Mouse (Mus musculus) thymus, postnatal 10 days (tissue): ENCODE measurements around the gene Cox6b1.

Experiments used
- DNase-seq, 2 experiments: peaks; one replicate each; pipeline ENCODE4 v3.0.0; 2021; ENCODE audit warnings: low spot score in 2 of 2

Gene Cox6b1

DNA sequence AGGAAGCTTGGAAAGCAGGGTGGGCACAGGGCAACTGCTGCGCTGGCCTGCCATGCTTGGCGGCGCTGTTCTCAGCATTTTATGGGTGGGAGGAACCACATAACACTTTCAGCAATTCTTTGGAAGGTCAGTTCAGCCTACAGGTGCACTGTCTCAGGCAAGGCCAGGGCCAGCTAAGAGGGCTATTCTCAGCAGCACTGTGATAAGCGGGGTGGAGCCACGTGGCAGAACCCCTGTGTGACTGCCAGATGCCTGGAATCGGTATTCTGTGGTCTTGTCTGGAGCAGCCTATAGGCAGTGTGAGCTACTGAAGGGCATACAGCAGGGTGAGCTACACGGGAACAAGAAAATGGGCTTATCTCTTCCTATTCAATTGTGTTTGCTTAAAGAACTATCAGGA lies 15.9 kb downstream of the Cox6b1 start:
- DNase-seq, result no peak

DNA sequence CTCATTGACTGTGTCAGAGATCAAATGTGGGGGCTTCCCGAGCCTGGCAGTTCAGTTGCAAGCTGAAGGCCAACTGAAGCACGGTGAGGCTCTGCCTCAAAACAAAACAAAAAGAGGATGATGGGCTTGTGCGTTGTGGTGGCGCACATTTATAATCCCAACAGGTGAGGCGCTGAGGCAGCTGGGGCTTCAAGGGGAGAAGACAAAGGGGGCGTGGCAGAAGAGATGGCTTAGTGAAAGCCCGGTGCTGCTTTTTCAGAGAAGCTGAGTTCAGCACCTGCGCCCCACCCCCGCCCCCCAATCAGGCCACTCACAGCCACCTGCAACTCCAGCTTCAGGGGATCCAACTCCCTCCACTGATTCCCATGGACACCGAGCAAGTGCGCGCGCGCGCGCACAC lies 17.5 kb downstream of the Cox6b1 start:
- DNase-seq, result no peak

DNA sequence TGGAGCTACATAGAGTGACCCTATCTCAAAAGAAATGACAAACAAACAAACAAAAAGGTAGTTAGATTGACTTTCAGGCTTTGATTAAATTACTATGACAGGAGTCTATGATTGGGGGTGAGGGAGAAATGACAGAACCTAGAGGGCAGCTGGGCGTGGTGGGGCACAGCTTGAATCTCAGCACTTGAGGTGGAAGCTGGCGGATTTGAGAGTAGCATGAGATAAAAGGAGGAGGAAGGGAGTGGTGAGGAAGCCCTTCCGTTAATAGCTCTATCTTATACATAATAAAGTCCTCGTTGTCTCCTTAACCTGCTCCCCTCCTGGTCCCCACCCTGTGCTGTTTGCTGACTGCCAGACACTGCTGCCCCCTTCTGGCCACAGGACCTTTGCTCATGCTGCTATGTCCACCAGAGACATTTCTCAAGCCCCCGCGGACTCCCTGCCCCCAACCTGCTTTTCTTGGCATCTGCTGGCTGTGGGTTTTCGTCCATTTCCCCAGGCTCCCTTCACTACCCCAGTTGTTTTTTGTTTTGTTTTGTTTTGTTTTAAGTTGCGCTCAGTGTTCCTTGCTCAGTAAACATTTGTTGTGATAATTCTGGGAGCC lies 18.1 kb downstream of the Cox6b1 start:
- peak; percentile 33 to 68 for DNase-seq

- no peak for DNase-seq
These were observed 21.0 kb downstream of the Cox6b1 start for GRCm38 (mm10) chr7:30604944-30605343.

DNA sequence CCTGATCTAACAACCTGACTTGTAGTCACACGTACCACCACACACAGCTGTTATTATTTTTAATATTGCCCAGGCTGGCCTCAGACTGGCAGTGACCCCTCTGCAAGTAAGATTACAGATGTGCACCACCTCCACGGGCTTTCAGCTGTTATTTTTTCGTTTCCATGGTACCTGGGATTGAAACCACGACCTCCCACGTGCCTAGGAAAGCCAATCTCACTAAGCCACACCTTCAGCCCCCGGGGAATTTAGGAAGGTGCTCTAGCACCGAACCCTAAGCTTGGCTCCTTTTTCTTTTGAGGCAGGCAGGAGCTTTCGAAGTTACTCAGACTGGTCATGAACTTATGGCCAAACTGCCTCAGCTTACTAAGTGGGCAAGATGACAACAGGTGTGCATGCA lies 21.5 kb downstream of the Cox6b1 start:
- DNase-seq, result no peak

DNA sequence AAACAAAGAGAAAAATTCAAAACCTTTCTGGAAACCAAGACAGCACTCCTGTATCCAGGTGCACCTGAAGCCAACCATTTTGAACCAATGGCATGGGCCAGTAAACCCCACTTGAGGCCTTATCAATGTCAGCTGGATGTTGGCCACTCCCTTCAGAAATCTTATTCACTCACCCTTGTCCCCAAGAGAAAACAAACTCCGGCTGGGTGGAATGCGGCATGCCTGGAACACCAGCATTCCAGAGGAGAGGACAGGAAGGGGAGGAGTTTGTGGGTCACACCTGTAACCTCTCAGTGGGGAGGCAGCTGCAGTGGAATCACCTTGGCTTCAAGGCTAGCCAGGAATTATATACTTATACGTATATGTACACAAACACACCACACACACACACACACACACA lies 23.4 kb downstream of the Cox6b1 start:
- DNase-seq, result no peak

GRCm38 (mm10) chr7:30600651-30601050 lies 25.3 kb downstream of the Cox6b1 start:
- DNase-seq, result no peak

DNA sequence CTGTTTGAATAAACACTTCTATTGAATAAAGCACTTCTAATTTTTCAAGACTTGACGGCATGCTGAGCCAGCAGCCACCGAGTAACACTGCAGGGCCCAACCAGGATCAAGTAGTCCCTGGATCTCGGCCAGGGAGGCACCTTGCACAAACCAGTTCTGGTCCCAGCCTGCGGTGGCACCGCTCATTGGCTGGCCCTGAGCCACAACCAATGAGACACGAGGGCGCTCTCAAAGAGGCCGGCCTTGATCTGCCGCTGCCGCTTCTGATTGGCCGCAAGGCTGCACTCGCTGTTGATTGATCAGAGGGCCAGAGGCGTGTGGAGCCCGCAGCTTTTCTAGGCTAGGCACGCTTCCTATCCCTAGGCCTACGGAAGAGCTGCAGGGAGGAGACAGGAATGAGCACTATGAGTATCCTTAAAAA lies 26.0 kb downstream of the Cox6b1 start:
- peak; percentile 54 to 61 for DNase-seq

GRCm38 (mm10) chr7:30598786-30599185 lies 27.2 kb downstream of the Cox6b1 start, which contains the start of gene Zbtb32:
Gene Zbtb32 (minus strand): TSS chr7:30598909.
- DNase-seq, result no peak

DNA sequence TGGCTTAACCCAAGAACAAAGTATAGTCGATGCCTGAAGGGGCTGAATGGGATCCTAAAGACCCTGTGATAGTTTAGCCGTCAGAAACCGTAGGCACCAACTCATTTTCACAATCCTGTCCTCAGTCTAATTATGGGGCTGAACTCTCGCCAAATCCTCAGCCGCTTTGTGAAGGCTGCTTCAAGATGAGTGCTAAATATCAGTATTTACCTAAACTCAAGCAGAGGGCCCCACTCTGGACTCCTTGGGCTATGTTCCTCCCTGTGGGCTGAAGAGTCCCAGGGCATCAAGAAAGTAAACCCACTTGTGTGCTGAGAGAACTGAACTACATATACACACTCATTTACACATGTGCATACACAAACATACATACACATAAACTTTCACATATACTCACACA lies 29.1 kb downstream of the Cox6b1 start:
- no peak for DNase-seq

GRCm38 (mm10) chr7:30596093-30596492 lies 29.9 kb downstream of the Cox6b1 start:
- DNase-seq, result no peak

GRCm38 (mm10) chr7:30594510-30595024 lies 31.4 kb downstream of the Cox6b1 start:
- no peak for DNase-seq

- DNase-seq, result no peak
These were observed 32.1 kb downstream of the Cox6b1 start for GRCm38 (mm10) chr7:30593579-30594509.

DNA sequence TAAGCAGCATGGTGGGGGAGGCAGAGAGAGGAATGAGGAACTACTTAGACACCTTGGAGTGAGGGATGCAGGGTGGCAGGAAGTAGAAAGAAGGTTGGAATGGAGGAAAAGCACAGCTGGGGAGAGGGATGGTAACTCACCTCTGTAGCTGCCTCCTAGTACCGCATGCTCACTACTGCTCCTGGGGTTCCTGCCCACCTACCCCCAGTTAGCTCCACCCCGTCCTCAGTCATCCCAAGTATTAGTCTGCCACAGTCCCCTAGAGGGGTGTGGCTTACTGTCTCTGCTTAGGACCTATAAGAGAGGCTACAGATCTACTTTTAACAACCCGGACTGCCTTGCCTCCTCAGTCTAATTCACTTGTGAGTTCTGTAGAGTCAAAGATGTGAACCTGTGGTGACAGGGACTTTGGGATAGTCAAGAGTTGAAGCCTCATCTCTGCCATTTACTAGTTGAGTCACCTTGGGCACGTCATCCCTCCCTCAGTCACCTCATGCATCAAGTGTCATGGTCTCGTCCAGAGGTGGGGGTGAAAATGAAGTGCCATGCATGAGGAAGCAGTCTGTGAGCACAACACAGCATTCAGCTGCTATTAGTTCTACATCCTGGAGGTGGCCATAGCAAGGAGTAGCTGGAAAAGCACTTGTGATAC lies 33.1 kb downstream of the Cox6b1 start:
- DNase-seq, result no peak

GRCm38 (mm10) chr7:30591605-30591951 lies 34.4 kb downstream of the Cox6b1 start:
- DNase-seq, result no peak

DNA sequence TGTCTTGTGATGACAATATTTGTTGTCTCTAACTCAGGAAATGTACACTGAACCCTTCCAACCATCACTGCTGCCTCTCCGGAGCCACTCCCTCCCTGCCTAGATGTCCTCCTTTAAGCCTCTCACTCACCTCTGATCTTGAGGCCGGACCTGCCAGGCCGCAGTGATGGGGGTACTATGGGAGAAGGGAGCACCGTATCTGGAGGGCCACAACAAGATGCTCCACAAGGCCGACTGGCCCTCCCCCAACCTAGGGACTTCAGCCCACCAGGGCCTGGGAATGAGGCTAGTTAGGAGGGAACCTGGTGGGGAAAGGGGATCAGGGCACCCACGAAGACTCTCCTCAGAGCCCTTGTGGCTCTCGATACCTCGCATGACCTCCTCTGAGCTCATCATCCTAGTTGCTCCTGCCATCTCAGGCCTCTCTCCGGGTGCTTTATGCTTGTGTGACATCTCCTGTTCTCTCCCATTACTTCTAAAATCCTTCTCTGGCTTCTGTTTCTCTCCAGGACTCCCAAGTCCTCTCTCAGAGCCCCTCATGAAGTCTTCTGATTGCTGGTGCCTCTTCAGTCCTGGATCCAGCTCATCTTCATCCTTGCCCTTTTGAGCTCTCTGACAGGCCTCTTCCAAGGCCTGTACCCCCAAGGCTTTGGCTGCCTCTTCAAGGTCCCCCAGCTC lies 34.9 kb downstream of the Cox6b1 start:
- DNase-seq, result no peak

DNA sequence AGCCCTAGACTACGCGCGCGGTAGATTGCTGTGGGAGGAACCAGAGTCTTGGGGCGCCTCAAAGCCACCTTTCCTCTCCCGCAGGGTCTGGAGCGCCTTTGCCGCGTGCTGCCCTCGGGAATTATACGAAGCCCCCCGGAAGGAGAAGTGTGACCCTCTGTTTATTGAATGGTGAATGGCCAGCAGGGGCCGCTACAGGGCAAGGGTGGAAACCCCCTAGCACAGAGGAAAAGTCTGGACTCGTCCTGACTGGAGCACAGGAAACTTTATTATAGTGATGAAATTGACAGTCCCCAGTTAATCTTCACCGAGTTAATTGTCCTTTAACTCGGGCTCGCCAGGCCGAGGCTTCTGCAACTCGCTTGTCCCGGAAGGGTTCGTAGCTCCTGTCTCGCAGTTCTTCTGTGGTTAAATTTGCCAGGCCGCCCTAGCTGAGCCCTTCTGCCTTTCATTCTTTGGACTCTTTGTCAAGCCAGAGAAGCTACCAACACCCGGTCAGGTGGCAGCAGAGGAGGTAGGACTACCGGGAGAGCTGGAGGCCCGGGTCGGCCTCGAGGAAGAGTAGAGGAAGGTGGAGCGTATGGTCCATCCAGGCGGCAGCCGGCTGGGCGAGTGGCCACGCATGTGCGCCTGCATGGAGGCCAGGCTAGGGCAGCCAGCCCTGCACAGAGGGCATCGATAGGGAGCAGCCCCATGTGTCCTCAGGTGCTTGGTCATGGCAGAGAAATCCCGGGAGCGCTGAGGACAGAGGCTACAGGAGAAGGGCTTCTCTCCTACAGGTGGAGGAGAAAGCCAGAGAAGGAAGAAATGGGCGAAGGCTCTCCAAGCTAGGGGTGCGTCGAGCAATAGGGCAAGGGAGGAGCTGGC lies 36.3 kb downstream of the Cox6b1 start:
- peak; percentile 76 to 88 for DNase-seq

GRCm38 (mm10) chr7:30588676-30589434 lies 37.1 kb downstream of the Cox6b1 start, which contains the start of gene Kmt2b:
Gene Kmt2b (minus strand): TSS chr7:30588726.
- DNase-seq, result peak; percentile 86 to 91

DNA sequence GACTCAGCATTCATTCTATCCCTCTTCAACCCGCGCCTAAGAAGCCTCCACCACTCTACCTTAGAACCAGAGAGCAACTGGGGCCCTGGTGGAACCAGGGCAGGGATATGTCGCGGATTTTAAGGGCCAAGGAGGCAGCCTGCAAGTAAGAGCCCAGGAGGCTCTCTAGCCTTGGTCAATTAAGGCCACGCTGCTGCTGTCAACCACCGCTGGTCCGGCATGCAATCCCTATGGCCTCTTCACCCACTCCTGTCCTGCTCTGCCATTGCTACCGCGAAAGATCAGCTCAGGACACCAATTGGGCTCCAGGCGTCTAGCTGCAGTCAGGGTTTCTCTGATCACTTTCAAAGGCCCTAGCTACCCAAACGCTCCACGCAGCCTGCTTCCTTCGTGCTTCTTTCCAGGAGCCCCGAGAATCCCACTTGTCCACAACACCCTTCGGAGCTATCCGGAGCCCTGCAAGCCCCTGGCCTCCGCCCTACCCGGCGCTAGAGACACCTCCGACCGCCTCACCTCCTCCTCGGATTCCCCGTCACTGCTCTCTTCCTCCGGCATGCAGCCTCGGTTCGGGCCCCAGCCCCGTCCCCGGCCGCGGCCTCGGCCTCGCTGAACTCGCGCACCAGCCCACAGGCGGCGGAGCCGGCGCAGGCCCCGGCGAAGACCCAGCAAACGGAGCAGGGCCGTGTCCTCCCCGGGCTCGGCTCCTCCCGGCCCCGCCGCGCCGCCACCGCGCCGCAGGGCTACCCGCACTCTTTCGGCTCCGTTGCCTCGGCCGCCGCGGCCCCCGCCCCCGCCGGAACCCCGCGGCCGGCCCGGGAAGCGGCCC lies 37.9 kb downstream of the Cox6b1 start:
- DNase-seq, result peak; percentile 51 to 56
